Mouse (Mus musculus) forebrain, embryonic 16.5 days (tissue): ENCODE results near the gene Lyrm4. TPM values are rescaled to one million over a fixed set of nuclear protein-coding genes. Genes with fewer than 3 reads are reported as not detected.

ENCODE experiments used
- ATAC-seq: fragments of 200-750 bp; cut with Nextera tagmentation; 2 replicates; pipeline ENCODE4 v1.8.0; 2017; ENCODE audit warnings: mild to moderate bottlenecking, moderate library complexity
- H3K27ac ChIP-seq: fragments of 300-500 bp; sonication (generic); 2 replicates; pipeline ENCODE4 v1.5.1; 2014; ENCODE audit warnings: low read length, control low read depth
- H3K27me3 ChIP-seq: fragments of 300-500 bp; sonication (generic); replicated peaks from 2 replicates; pipeline ENCODE4 v1.6.1; 2014; ENCODE audit warnings: low read length; ENCODE audit not compliant: control insufficient read depth, insufficient read depth
- H3K36me3 ChIP-seq: fragments of 300-500 bp; sonication (generic); 2 replicates; pipeline ENCODE4 v1.6.1; 2014; ENCODE audit not compliant: control insufficient read depth, insufficient read depth
- H3K4me1 ChIP-seq: fragments of 300-500 bp; sonication (generic); replicated peaks from 2 replicates; pipeline ENCODE4 v1.6.1; 2014; ENCODE audit warnings: low read length; ENCODE audit not compliant: control insufficient read depth, insufficient read depth
- H3K4me2 ChIP-seq: fragments of 300-500 bp; sonication (generic); 2 replicates; pipeline ENCODE4 v1.6.1; 2014; ENCODE audit warnings: mild to moderate bottlenecking, low read length, control low read depth
- H3K4me3 ChIP-seq: fragments of 300-500 bp; sonication (generic); replicated peaks from 2 replicates; pipeline ENCODE4 v1.5.1; 2014; ENCODE audit warnings: mild to moderate bottlenecking, low read length, control low read depth
- H3K9ac ChIP-seq: fragments of 300-500 bp; sonication (generic); replicated peaks from 2 replicates; pipeline ENCODE4 v1.6.1; 2014; ENCODE audit warnings: low read depth, low read length, control low read depth
- H3K9me3 ChIP-seq: fragments of 300-500 bp; sonication (generic); 2 replicates; pipeline ENCODE4 v1.6.1; 2016; ENCODE audit warnings: low read length; ENCODE audit not compliant: control insufficient read depth
- WGBS: fragments of 180-500 bp; shearing (Covaris S2); extraction: QIAGEN DNeasy Blood & Tissue Kit; methylation state at CpG from one replicate; pipeline ENCODE4 v1.1.7; 2014; 5-methylcytosine and 5-hydroxymethylcytosine counted together
- polyA plus RNA-seq: library from polyadenylated mRNA; unstranded; fragments of >200 nt; fragmentation: Nextera tagmentation; extraction: Ambion mirVana; gene quantifications from 2 replicates; pipeline ENCODE4 v1.2.1, GENCODE M21; 2015

Lyrm4 gene
- polyA plus RNA-seq, 1 experiment from 2014 or later = 37.1 TPM

DNA sequence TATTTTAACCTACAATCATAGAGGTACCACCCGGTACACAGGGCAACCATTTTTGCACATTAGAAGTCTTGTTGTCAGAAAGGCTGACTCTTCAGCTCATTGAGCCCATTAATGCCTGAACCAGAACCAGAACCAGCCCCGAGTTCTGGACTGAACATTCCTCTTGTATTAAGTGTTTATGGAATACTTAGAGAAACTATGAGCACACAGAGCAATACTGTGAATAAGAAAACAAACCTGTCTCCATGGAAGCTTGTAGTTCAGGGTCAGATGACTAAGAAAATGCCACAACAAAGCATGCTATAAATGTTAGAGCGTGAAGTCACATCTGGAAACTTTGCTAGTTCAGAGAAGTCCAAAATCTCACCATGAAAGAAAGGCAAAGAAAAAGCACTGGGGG is 35.7 kb downstream of the Lyrm4 start:
- 97% methylated on average over 3 of the region's 3 CpGs for WGBS
- Histone ChIP-seq H3K4me3 (no peak overlapping the region), H3K4me1 (no peaks in the 10 kb centered on the region), H3K27ac (no peak overlapping the region), H3K4me2 (no peak overlapping the region), H3K9ac (no peak overlapping the region), H3K36me3 (no peaks in the 10 kb centered on the region; the same call in 1 of the 2 replicates), H3K9me3 (no peaks in the 10 kb centered on the region), H3K27me3 (no peaks in the 10 kb centered on the region)
- no peak for ATAC-seq

DNA sequence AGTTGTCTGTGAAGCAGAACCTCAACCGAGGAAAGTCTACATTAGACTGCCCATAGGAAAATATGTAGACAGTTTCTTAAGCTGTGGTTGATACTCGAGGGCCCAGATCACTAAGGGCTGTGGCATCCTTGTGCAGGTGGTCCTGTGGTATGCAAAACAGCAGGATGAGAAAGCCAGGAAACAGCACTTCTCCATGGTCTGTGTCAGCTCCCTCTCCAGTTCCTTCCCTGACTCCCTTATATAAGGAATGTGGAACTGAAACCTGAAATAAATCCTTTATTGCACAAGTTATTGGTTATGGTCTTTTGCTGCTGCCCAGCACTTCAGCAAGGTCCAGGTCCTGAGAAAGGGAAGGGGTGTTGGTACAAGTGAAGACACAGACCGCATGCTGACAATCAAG is 42.8 kb downstream of the Lyrm4 start:
- ATAC-seq = no peak
- Histone ChIP-seq H3K27me3 (no peaks in the 10 kb centered on the region), H3K4me2 (no peak overlapping the region), H3K9ac (no peak overlapping the region), H3K9me3 (no peaks in the 10 kb centered on the region), H3K4me1 (no peaks in the 10 kb centered on the region), H3K27ac (no peak overlapping the region), H3K4me3 (no peak overlapping the region), H3K36me3 (no peaks in the 10 kb centered on the region; the same call in 1 of the 2 replicates)
- WGBS = 87% methylated on average over 3 of the region's 3 CpGs

DNA sequence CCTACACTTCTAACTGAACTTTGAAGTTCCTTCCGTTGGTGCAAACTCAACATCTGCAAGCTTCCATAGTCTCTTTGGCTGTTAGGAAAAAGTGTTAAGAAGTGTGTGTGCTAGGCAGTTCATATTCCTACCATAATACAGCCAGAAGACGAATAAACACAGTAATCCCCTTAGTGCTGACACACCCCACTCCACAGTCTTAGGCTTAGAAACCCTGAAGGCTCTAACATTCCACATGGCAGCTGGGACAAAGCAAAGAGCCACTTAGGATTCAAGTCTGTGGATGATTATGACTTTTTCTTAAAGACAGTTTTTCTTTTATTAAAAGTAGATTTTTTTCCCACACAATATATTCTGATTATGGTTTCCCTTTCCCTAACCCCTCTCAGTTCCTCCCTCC is 50.6 kb downstream of the Lyrm4 start:
- Histone ChIP-seq H3K4me1 (no peaks in the 10 kb centered on the region), H3K36me3 (no peaks in the 10 kb centered on the region), H3K9ac (no peak overlapping the region), H3K27ac (no peak overlapping the region), H3K9me3 (no peaks in the 10 kb centered on the region), H3K27me3 (no peaks in the 10 kb centered on the region), H3K4me3 (no peak overlapping the region), H3K4me2 (no peak overlapping the region)
- WGBS = 77% methylated on average over 2 of the region's 2 CpGs
- no peak for ATAC-seq

DNA sequence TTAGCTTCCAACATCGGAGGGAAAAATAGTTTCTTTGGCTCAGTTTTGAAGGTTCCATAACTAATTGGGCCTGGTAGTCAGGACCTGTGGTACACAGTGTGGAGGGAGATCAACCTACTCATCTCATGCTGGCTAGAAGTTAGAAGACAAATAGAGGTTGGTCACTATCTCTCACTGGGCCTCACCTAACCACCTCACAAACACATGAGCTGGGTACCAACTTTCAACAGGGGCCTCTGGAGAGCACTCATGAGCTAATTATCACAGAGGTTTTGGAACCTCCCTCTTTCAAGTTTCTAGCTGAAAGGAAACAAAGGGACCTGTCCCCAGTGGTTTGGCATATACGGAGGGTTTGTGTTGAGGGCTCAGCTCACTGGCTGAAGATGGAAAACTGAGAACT is 59.8 kb downstream of the Lyrm4 start:
- Histone ChIP-seq H3K9me3 (no peaks in the 10 kb centered on the region), H3K9ac (no peak overlapping the region), H3K4me3 (no peak overlapping the region), H3K4me2 (no peak overlapping the region), H3K27ac (no peak overlapping the region), H3K36me3 (no peaks in the 10 kb centered on the region), H3K27me3 (no peaks in the 10 kb centered on the region), H3K4me1 (no peaks in the 10 kb centered on the region)
- 76% methylated on average over 2 of the region's 2 CpGs for WGBS
- no peak for ATAC-seq

DNA sequence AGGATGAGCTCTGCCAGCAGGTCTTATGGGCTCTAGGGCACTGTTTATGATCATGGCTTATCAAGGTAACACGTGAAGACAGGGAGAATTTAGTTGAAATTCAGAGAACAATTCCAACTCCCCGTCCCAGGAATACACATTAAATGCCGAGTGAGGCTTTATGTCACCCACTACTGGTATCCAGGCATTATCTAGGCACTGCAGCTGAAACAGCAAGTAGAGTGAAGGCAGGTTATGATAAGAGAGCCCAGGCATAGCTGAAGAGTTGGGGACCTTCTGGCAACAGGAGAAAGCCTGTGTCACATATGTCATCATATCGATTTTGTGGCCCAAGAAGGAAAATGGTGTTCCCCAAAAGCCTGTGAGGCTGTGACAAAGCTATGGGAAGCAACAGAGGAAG is 60.4 kb downstream of the Lyrm4 start:
- Histone ChIP-seq H3K4me1 (no peaks in the 10 kb centered on the region), H3K27ac (no peak overlapping the region), H3K4me3 (no peak overlapping the region), H3K4me2 (no peak overlapping the region), H3K9ac (no peak overlapping the region), H3K36me3 (no peaks in the 10 kb centered on the region), H3K9me3 (no peaks in the 10 kb centered on the region), H3K27me3 (no peaks in the 10 kb centered on the region)
- WGBS = 92% methylated on average over 4 of the region's 4 CpGs
- ATAC-seq = no peak

DNA sequence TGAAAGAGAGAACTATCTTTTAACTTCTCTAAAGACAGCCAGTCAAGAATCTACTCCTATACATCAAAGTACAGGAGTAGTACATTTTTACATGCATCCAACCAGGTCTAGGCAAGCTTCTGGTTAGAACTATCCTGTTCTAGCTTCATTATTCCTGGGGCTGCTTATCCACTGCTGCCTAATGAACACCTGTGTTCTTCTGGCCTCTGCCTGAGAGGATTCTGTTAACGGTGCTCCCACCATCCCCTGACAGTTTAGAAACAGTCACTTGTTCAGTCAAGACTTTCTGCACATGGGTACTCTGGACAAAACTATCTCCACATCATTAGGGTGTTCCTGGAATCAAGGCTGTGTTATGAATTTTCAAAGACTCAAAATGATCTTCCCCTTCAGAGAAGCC is 60.8 kb downstream of the Lyrm4 start:
- ATAC-seq = no peak

DNA sequence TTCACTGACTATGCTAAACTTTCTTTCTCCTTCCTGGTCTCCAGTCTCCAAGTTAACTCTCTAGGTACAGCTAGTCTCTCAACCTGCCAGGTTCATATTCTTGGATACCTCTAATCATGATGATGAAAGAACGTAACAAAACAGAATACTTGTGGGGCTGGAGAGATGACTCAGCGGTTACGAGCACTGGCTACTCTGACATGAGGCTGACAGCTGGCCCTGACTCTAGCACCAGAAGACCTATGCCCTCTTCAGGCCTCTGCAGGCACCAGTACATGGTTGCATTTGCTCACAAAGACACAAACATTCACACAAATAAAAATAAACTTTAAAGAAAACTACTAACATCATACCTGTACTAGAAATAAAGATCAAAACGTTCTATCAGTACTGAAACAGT is 81.8 kb downstream of the Lyrm4 start:
- no peak for ATAC-seq
- H3K4me2 ChIP-seq = no peak overlapping the region
- no peaks in the 10 kb centered on the region for H3K36me3 ChIP-seq
- no peaks in the 10 kb centered on the region for H3K9me3 ChIP-seq
- H3K27me3 ChIP-seq = no peaks in the 10 kb centered on the region
- H3K4me3 ChIP-seq = no peak overlapping the region
- no peak overlapping the region for H3K9ac ChIP-seq
- 96% methylated on average over 4 of the region's 4 CpGs for WGBS
- H3K4me1 ChIP-seq = no peaks in the 10 kb centered on the region
- H3K27ac ChIP-seq = no peak overlapping the region

More for the DNA sequence above, 60.8 kb downstream of the Lyrm4 start:
- H3K4me1 ChIP-seq = no peaks in the 10 kb centered on the region
- no peak overlapping the region for H3K9ac ChIP-seq
- no peaks in the 10 kb centered on the region for H3K36me3 ChIP-seq
- H3K4me2 ChIP-seq = no peak overlapping the region
- WGBS = 92% methylated on average over 1 of the region's 1 CpGs
- H3K27ac ChIP-seq = no peak overlapping the region
- H3K27me3 ChIP-seq = no peaks in the 10 kb centered on the region
- no peaks in the 10 kb centered on the region for H3K9me3 ChIP-seq
- no peak overlapping the region for H3K4me3 ChIP-seq

DNA sequence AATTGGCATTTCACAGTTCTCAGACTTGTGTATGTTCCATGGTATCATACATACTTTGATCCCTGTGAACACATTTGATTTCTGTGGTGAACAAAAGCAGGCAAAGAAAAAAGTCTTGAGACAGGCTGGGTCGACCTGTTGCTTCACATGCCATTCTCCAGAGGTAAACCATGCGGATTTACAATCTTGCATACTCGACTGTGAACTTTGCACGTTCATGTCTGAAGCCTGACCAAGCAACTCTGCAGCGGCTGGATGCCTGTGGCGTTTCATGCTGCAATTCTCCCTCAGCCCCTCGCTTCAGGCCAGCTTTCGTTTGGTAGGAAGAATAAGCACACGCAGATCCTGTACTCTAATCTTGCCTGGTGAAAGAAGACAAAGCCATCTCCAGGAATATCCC is 85.4 kb downstream of the Lyrm4 start:
- WGBS = 81% methylated on average over 9 of the region's 9 CpGs

DNA sequence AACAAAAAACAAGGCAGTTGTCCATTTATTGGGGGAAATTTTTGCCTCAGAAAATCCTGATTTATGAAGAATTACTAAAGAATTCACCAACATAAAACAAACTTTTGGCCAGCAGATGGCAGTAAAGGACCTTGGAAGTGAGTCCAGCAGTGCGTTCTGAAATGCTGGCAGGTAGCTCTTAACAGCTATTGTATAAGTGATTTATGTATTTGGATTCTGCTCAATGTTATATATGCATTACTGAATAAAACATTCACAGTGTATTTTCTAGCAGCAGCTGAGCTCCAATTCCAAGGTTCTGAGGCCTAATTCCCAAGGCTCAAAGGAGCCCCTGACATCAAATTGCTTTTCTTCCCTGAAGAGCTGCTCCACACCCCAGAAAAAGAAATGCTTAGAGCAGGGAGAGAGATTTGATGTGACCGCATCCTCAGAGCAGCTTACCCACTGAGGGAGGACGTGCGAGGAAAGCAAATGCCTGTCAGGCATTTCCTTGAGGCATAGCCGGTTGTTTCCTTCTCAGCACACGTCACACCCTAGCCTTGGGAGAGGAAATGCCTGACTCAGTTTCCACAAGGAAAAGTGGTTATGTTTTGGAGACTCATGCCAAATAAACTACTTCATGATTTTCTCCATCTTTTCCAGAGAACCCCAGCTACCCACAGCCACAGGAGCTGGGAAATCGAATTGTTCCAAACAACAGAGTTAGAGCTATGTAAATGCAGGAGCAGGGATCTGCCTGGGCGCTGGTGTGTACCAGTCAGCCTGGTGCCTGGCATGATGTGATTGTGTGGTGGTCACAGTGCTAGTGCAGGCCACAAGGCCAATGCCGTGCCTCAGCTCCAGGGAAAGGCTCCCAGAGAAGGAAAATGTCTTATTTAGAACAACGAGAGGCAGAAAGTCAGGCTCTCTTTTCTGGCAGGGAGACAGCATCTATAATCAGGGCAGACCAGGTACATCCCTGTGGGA is 97.7 kb downstream of the Lyrm4 start:
- H3K4me2 ChIP-seq = no peak overlapping the region
- H3K27me3 ChIP-seq = no peaks in the 10 kb centered on the region
- no peaks in the 10 kb centered on the region for H3K9me3 ChIP-seq
- H3K4me3 ChIP-seq = no peak overlapping the region
- ATAC-seq = peak; percentile 87
- 46% methylated on average over 10 of the region's 10 CpGs for whole genome bisulfite sequencing
- H3K27ac ChIP-seq = peak overlapping the region; percentile 1; the same call in 1 of the 2 replicates
- peak overlapping the region; percentile 23; the same call in 1 of the 2 replicates for H3K9ac ChIP-seq
- peaks cover 11% of the 10 kb centered on the region for H3K4me1 ChIP-seq
- no peaks in the 10 kb centered on the region for H3K36me3 ChIP-seq

More for the DNA sequence above, 85.4 kb downstream of the Lyrm4 start:
- H3K9me3 ChIP-seq = no peaks in the 10 kb centered on the region
- H3K4me2 ChIP-seq = no peak overlapping the region
- H3K27ac ChIP-seq = no peak overlapping the region
- no peak overlapping the region for H3K4me3 ChIP-seq
- no peak overlapping the region for H3K9ac ChIP-seq
- ATAC-seq = no peak
- H3K4me1 ChIP-seq = no peaks in the 10 kb centered on the region
- no peaks in the 10 kb centered on the region for H3K36me3 ChIP-seq
- no peaks in the 10 kb centered on the region for H3K27me3 ChIP-seq
